Mouse (Mus musculus): Measurements from ENCODE around the gene Fryl. TPM values are rescaled to one million over a fixed set of nuclear protein-coding genes. Genes with fewer than 3 reads are reported as not detected.
A peak's percentile ranks its signal among the peaks of the same experiment; 100 is the strongest.

Gene Fryl
- polyA plus RNA-seq, 1 experiment from 2014 or later = 47.4 TPM

- H3K36me3 ChIP-seq = 0 out of 2 replicates have a peak, but pooled peaks cover 3% of the 10 kb centered on the region
- no peaks in the 10 kb centered on the region for H3K4me1 ChIP-seq
- ATAC-seq (ENCODE audit: low FRiP score) = no peak
- 0 out of 2 replicates have a peak, but pooled peaks cover 3% of the 10 kb centered on the region for H3K9me3 ChIP-seq (replicated peaks)
- H3K27me3 ChIP-seq = no peaks in the 10 kb centered on the region
- no peak overlapping the region for H3K4me3 ChIP-seq
- H3K9ac ChIP-seq = no peak overlapping the region
- no peak overlapping the region for H3K4me2 ChIP-seq (replicated peaks)
- WGBS = 83% methylated on average over 2 of the region's 2 CpGs
- no peak overlapping the region for H3K27ac ChIP-seq
These were observed 56.8 kb downstream of the Fryl start for GRCm38 (mm10) chr5:73199586-73199985.

DNA sequence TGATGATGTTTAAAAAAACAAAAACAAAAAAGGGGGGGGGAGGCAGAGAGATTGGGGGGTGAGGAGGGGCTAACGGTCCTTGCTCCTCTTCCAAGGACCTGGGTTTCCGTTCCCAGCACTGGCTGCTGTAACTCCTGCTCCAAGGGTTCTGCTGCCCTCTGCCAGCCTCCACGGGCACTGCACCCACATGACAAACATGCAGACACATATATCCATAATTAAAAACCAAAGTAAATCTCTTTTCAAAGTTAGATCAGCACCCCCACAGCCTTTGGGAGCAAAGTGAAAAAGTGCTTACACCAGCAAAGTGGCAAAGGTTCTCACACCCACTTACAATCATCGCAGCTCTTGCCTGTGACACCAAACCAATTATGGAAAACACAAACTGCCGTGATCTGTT is 57.7 kb downstream of the Fryl start:
- ATAC-seq (ENCODE audit: low FRiP score) = no peak
- no peak overlapping the region for H3K4me3 ChIP-seq
- WGBS = 96% methylated on average over 5 of the region's 5 CpGs
- no peaks in the 10 kb centered on the region for H3K4me1 ChIP-seq
- no peak overlapping the region for H3K4me2 ChIP-seq (replicated peaks)
- H3K9ac ChIP-seq = no peak overlapping the region
- H3K9me3 ChIP-seq (replicated peaks) = 0 out of 2 replicates have a peak, but pooled peaks cover 3% of the 10 kb centered on the region
- H3K27me3 ChIP-seq = no peaks in the 10 kb centered on the region
- H3K36me3 ChIP-seq = 0 out of 2 replicates have a peak, but pooled peaks cover 10% of the 10 kb centered on the region
- H3K27ac ChIP-seq = no peak overlapping the region

DNA sequence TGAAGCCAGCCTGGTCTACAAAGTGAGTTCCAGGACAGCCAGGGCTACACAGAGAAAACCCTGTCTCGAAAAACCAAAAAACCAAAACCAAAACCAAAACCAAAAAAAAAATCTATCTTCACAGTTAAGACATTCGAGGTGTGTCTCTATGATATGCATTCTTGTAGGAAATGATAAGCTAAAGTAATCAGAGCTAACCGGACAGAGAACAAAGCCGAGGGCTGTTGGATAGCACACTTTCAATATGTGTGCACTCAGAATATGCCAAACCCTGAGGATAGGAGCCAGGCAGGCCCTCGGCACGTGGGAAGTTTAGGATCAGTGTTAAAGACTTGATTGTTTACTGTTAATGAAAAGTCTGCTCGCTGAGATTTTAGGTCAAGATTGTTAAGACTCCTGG is 58.6 kb downstream of the Fryl start:
- H3K27me3 ChIP-seq = no peaks in the 10 kb centered on the region
- 0 out of 2 replicates have a peak, but pooled peaks cover 15% of the 10 kb centered on the region for H3K36me3 ChIP-seq
- WGBS = 95% methylated on average over 7 of the region's 7 CpGs
- no peak for ATAC-seq (ENCODE audit: low FRiP score)
- H3K27ac ChIP-seq = no peak overlapping the region
- H3K4me3 ChIP-seq = no peak overlapping the region
- H3K4me2 ChIP-seq (replicated peaks) = no peak overlapping the region
- no peaks in the 10 kb centered on the region for H3K4me1 ChIP-seq
- no peak overlapping the region for H3K9ac ChIP-seq
- H3K9me3 ChIP-seq (replicated peaks) = 0 out of 2 replicates have a peak, but pooled peaks cover 3% of the 10 kb centered on the region

- H3K4me2 ChIP-seq (replicated peaks) = no peak overlapping the region
- H3K27me3 ChIP-seq = no peaks in the 10 kb centered on the region
- no peaks in the 10 kb centered on the region for H3K4me1 ChIP-seq
- ATAC-seq (ENCODE audit: low FRiP score) = no peak
- 93% methylated on average over 14 of the region's 14 CpGs for WGBS
- H3K36me3 ChIP-seq = 0 out of 2 replicates have a peak, but pooled peaks cover 16% of the 10 kb centered on the region
- H3K9me3 ChIP-seq (replicated peaks) = 0 out of 2 replicates have a peak, but pooled peaks cover 3% of the 10 kb centered on the region
- no peak overlapping the region for H3K9ac ChIP-seq
- H3K4me3 ChIP-seq = no peak overlapping the region
- H3K27ac ChIP-seq = no peak overlapping the region
These were observed 61.7 kb downstream of the Fryl start for GRCm38 (mm10) chr5:73194740-73195139.

- Histone ChIP-seq H3K36me3 (0 out of 2 replicates have a peak, but pooled peaks cover 16% of the 10 kb centered on the region), H3K27me3 (no peaks in the 10 kb centered on the region), H3K4me2 (replicated peaks) (0 out of 2 replicates have a peak overlapping the region, but pooled peaks have one; percentile 4), H3K4me1 (no peaks in the 10 kb centered on the region), H3K4me3 (no peak overlapping the region), H3K9ac (no peak overlapping the region), H3K9me3 (replicated peaks) (0 out of 2 replicates have a peak, but pooled peaks cover 3% of the 10 kb centered on the region), H3K27ac (no peak overlapping the region)
- 81% methylated on average over 8 of the region's 8 CpGs for whole genome bisulfite sequencing
- no peak for ATAC-seq (ENCODE audit: low FRiP score)
These were observed 62.3 kb downstream of the Fryl start for GRCm38 (mm10) chr5:73194083-73194570.

- no peak overlapping the region for H3K9ac ChIP-seq
- 0 out of 2 replicates have a peak, but pooled peaks cover under 1% of the 10 kb centered on the region for H3K9me3 ChIP-seq (replicated peaks)
- no peaks in the 10 kb centered on the region for H3K4me1 ChIP-seq
- H3K36me3 ChIP-seq = 0 out of 2 replicates have a peak, but pooled peaks cover 16% of the 10 kb centered on the region
- no peak overlapping the region for H3K4me3 ChIP-seq
- no peak for ATAC-seq (ENCODE audit: low FRiP score)
- 72% methylated on average over 10 of the region's 10 CpGs for WGBS
- no peak overlapping the region for H3K27ac ChIP-seq
- H3K27me3 ChIP-seq = no peaks in the 10 kb centered on the region
- 0 out of 2 replicates have a peak overlapping the region, but pooled peaks have one; percentile 4 for H3K4me2 ChIP-seq (replicated peaks)
These were observed 62.8 kb downstream of the Fryl start for GRCm38 (mm10) chr5:73193627-73194026.

- no peak overlapping the region for H3K9ac ChIP-seq
- no peaks in the 10 kb centered on the region for H3K9me3 ChIP-seq (replicated peaks)
- no peak for ATAC-seq (ENCODE audit: low FRiP score)
- WGBS = 78% methylated on average over 13 of the region's 13 CpGs
- no peak overlapping the region for H3K4me3 ChIP-seq
- H3K36me3 ChIP-seq = 0 out of 2 replicates have a peak, but pooled peaks cover 16% of the 10 kb centered on the region
- no peaks in the 10 kb centered on the region for H3K4me1 ChIP-seq
- no peak overlapping the region for H3K27ac ChIP-seq
- H3K4me2 ChIP-seq (replicated peaks) = no peak overlapping the region
- H3K27me3 ChIP-seq = no peaks in the 10 kb centered on the region
These were observed 63.4 kb downstream of the Fryl start for GRCm38 (mm10) chr5:73192870-73193576.

GRCm38 (mm10) chr5:73191765-73192164 is 64.7 kb downstream of the Fryl start:
- Histone ChIP-seq H3K27me3 (no peaks in the 10 kb centered on the region), H3K4me3 (no peak overlapping the region), H3K9ac (no peak overlapping the region), H3K36me3 (0 out of 2 replicates have a peak, but pooled peaks cover 16% of the 10 kb centered on the region), H3K9me3 (replicated peaks) (no peaks in the 10 kb centered on the region), H3K4me2 (replicated peaks) (no peak overlapping the region), H3K27ac (no peak overlapping the region), H3K4me1 (no peaks in the 10 kb centered on the region)
- 78% methylated on average over 11 of the region's 11 CpGs for WGBS
- no peak for ATAC-seq (ENCODE audit: low FRiP score)

DNA sequence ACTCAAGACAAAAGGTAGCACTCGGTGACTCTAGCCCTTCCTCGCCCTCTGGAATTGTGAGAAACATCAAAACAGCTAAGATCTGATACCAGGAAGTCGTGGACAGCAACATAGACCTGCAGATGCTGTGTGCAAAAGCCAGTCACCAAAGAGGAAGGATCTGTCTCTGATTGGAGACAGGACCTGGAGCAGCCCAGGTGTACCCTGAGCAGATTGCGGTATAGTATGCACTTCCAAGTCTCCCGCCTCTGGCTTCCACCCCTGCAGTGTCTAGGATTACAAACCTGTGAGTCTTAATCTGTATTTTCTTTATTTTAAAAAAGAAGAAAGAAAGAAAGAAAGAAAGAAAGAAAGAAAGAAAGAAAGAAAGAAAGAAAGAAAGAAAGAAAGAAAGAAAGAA is 66.3 kb downstream of the Fryl start:
- H3K27ac ChIP-seq = no peak overlapping the region
- H3K4me1 ChIP-seq = no peaks in the 10 kb centered on the region
- H3K4me3 ChIP-seq = no peak overlapping the region
- no peaks in the 10 kb centered on the region for H3K27me3 ChIP-seq
- no peak overlapping the region for H3K9ac ChIP-seq
- no peaks in the 10 kb centered on the region for H3K9me3 ChIP-seq (replicated peaks)
- 0 out of 2 replicates have a peak, but pooled peaks cover 16% of the 10 kb centered on the region for H3K36me3 ChIP-seq
- no peak overlapping the region for H3K4me2 ChIP-seq (replicated peaks)
- ATAC-seq (ENCODE audit: low FRiP score) = no peak
- WGBS = 73% methylated on average over 5 of the region's 5 CpGs

DNA sequence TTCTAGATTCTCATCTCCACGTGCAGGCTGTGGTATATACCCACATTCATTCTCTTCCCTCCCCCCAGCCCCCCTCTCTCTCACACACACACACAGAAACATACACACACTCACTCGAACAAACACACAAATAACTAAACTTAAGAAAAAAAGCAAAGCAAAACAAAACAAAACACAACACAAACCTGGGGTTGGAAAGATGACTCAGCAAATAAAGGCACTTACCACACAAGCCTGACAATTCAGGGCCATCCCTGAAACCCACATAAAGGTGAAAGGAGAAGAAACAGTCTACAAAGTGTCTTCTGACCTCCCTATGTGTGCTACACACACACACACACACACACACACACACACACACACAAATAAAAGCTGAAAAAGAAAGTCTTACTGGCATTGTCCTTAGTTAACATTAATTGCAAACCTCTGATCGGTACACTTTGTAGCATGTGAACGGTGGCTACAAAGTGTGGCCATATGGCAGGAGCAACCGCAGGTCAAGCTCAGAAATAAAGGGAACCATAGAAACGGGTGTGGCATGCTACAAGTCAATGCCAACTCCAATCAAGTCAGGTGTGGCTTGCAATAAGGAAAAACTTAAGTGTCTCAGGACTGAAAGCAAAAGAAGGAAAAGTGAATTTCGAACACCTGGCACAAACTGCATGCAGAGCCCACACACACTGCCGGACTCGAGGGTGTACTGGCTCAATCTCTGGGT is 66.8 kb downstream of the Fryl start:
- Histone ChIP-seq H3K9ac (no peak overlapping the region), H3K4me1 (no peaks in the 10 kb centered on the region), H3K27me3 (no peaks in the 10 kb centered on the region), H3K9me3 (replicated peaks) (no peaks in the 10 kb centered on the region), H3K27ac (no peak overlapping the region), H3K4me2 (replicated peaks) (no peak overlapping the region), H3K4me3 (no peak overlapping the region), H3K36me3 (peaks cover 18% of the 10 kb centered on the region; the same call in 1 of the 2 replicates)
- 70% methylated on average over 9 of the region's 9 CpGs for WGBS
- no peak for ATAC-seq (ENCODE audit: low FRiP score)

DNA sequence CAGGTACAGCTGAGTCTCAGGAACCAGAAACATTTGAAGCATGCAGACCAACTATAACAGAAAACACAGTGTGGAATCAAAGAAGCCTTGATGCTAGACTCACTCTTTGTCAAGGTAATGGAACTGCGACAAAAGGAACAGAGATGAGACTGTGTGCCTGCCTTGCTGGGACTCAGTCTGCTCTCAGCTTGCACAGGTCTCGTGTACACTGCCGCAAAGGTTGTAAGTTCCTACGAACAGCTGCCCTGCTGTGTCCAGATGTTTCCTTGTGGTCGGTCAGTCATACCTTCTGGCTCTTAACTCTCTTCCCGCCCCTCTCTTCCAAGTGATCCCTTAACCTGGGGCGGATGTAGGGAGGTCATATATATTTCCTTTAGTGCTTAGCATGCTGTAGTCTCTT is 67.8 kb downstream of the Fryl start:
- H3K27me3 ChIP-seq = no peaks in the 10 kb centered on the region
- H3K27ac ChIP-seq = peak overlapping the region; percentile 35
- H3K4me1 ChIP-seq = no peaks in the 10 kb centered on the region
- no peak for ATAC-seq (ENCODE audit: low FRiP score)
- WGBS = 82% methylated on average over 7 of the region's 7 CpGs
- H3K36me3 ChIP-seq = peaks cover 10% of the 10 kb centered on the region; the same call in 1 of the 2 replicates
- no peak overlapping the region for H3K4me2 ChIP-seq (replicated peaks)
- no peak overlapping the region for H3K9ac ChIP-seq
- no peak overlapping the region for H3K4me3 ChIP-seq
- H3K9me3 ChIP-seq (replicated peaks) = no peaks in the 10 kb centered on the region

DNA sequence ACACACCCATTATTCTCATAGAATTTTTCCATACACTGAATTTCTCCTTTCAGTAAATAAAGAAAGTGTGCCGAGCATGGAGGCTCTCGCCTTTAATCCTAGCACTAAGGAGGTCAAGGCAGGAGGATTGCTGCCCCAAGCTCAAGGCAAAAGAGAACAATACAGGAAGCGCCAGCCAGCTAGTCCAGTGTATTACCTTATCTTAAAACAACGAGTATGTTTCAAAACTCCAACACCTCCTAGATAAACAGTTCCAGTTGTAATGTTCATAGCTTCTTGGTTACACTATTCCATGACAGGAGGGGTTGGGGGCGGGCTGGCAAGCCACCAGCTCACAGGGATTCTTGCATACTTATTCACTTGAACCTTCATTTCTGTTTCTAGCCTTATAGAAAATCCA is 68.3 kb downstream of the Fryl start:
- H3K9ac ChIP-seq = no peak overlapping the region
- H3K27ac ChIP-seq = no peak overlapping the region
- peaks cover 8% of the 10 kb centered on the region; the same call in 1 of the 2 replicates for H3K36me3 ChIP-seq
- no peaks in the 10 kb centered on the region for H3K4me1 ChIP-seq
- no peak overlapping the region for H3K4me2 ChIP-seq (replicated peaks)
- H3K4me3 ChIP-seq = no peak overlapping the region
- 85% methylated on average over 5 of the region's 5 CpGs for whole genome bisulfite sequencing
- no peaks in the 10 kb centered on the region for H3K9me3 ChIP-seq (replicated peaks)
- no peak for ATAC-seq (ENCODE audit: low FRiP score)
- no peaks in the 10 kb centered on the region for H3K27me3 ChIP-seq

Data from hindbrain, embryonic 12.5 days (tissue).